Mouse (Mus musculus): ENCODE measurements around the gene Tmem107. TPM values are rescaled to one million over a fixed set of nuclear protein-coding genes. Genes with fewer than 3 reads are reported as not detected.

Tmem107 gene
- polyA plus RNA-seq, 1 experiment from 2014 or later: 62.9 TPM

DNA sequence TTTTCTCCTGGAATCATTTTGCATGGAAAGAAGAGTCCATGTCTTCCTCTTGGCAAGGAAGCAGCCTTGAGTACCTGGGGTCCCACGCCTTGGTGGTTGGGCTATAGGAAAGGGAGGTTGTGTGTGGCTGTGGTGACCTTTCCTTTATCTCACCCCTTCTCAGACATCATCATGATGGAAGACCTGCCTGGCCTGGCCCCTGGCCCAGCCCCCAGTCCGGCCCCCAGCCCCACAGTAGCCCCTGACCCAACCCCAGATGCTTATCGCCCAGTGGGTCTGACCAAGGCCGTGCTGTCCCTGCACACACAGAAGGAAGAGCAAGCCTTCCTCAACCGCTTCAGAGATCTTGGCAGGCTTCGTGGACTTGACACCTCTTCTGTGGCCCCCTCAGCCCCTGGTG lies 34.6 kb downstream of the Tmem107 start:
- DNase-seq (ENCODE audit: low spot score): no peak
- no peaks in the 10 kb centered on the region for H3K27me3 ChIP-seq (replicated peaks; ENCODE audit: insufficient read depth, low read length)
- peaks cover 4% of the 10 kb centered on the region for H3K4me1 ChIP-seq (ENCODE audit: insufficient read depth, low read depth, low read length)
- H3K36me3 ChIP-seq (ENCODE audit: insufficient read depth, low read length): peaks cover 94% of the 10 kb centered on the region
- H3K9me3 ChIP-seq (ENCODE audit: low read length): no peaks in the 10 kb centered on the region
- TF ChIP-seq EP300 (IDR thresholded peaks at IDR 0.05): no peak
- no peak for TF ChIP-seq CTCF (IDR thresholded peaks at IDR 0.05)
- WGBS: 82% methylated on average over 6 of the region's 6 CpGs
- H3K27ac ChIP-seq (ENCODE audit: low read length): no peak overlapping the region
- H3K4me2 ChIP-seq (replicated peaks; ENCODE audit: low read depth, low read length): no peak overlapping the region
- no peak overlapping the region for H3K4me3 ChIP-seq (ENCODE audit: low read depth, low read length)
- no peak for ATAC-seq
- no peak overlapping the region for H3K9ac ChIP-seq (replicated peaks; ENCODE audit: low read depth)

DNA sequence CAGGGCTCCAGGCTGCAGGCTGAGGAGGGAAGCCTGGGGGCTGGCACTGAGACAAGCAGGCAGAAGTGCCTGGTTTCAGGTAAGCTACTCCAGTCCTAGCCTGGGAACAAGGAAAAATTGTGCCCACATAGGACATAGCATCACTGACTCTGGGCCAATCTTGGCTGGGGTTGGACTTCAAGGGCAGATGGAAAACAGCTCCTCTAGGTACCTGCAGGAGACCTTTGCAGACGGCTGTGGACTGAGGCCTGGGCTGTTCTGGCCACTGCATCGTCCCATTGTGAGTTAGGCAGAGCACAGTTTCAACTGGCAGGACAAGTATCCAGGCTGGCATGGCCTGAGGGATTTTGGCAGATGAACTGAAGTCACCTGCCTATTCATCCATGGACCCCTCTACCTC lies 35.2 kb downstream of the Tmem107 start:
- H3K4me2 ChIP-seq (replicated peaks; ENCODE audit: low read depth, low read length): no peak overlapping the region
- H3K4me3 ChIP-seq (ENCODE audit: low read depth, low read length): no peak overlapping the region
- no peaks in the 10 kb centered on the region for H3K27me3 ChIP-seq (replicated peaks; ENCODE audit: insufficient read depth, low read length)
- no peak overlapping the region for H3K9ac ChIP-seq (replicated peaks; ENCODE audit: low read depth)
- WGBS: 91% methylated on average over 2 of the region's 2 CpGs
- no peak for DNase-seq (ENCODE audit: low spot score)
- no peak for TF ChIP-seq EP300 (IDR thresholded peaks at IDR 0.05)
- TF ChIP-seq CTCF (IDR thresholded peaks at IDR 0.05): no peak
- ATAC-seq: no peak
- H3K36me3 ChIP-seq (ENCODE audit: insufficient read depth, low read length): peaks cover 89% of the 10 kb centered on the region
- H3K27ac ChIP-seq (ENCODE audit: low read length): no peak overlapping the region
- H3K4me1 ChIP-seq (ENCODE audit: insufficient read depth, low read depth, low read length): no peaks in the 10 kb centered on the region
- H3K9me3 ChIP-seq (ENCODE audit: low read length): no peaks in the 10 kb centered on the region

DNA sequence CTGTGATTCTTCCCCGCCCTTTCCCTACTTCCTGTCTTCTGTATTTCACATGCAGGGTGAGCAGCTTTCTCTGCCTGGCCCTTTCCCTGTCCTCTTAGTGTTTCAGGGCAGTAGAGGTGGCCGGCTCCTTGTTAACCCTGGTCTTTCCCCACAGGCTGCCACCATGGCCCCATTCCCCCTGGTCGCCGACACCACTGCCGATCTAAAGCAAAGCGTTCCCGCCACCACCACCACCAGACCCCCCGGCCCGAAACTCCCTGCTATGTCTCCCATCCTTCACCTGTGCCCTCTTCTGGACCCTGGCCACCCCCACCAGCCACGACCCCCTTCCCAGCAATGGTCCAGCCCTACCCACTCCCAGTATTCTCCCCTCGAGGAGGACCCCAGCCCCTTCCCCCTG lies 35.7 kb downstream of the Tmem107 start:
- 91% methylated on average over 11 of the region's 11 CpGs for WGBS
- Histone ChIP-seq H3K4me2 (replicated peaks; ENCODE audit: low read depth, low read length) (no peak overlapping the region), H3K36me3 (ENCODE audit: insufficient read depth, low read length) (peaks cover 84% of the 10 kb centered on the region), H3K9me3 (ENCODE audit: low read length) (no peaks in the 10 kb centered on the region), H3K27me3 (replicated peaks; ENCODE audit: insufficient read depth, low read length) (no peaks in the 10 kb centered on the region), H3K4me1 (ENCODE audit: insufficient read depth, low read depth, low read length) (no peaks in the 10 kb centered on the region), H3K27ac (ENCODE audit: low read length) (no peak overlapping the region), H3K4me3 (ENCODE audit: low read depth, low read length) (no peak overlapping the region), H3K9ac (replicated peaks; ENCODE audit: low read depth) (no peak overlapping the region)
- ATAC-seq: no peak
- no peak for DNase-seq (ENCODE audit: low spot score)
- TF ChIP-seq CTCF (IDR thresholded peaks at IDR 0.05) (no peak), EP300 (IDR thresholded peaks at IDR 0.05) (no peak)

DNA sequence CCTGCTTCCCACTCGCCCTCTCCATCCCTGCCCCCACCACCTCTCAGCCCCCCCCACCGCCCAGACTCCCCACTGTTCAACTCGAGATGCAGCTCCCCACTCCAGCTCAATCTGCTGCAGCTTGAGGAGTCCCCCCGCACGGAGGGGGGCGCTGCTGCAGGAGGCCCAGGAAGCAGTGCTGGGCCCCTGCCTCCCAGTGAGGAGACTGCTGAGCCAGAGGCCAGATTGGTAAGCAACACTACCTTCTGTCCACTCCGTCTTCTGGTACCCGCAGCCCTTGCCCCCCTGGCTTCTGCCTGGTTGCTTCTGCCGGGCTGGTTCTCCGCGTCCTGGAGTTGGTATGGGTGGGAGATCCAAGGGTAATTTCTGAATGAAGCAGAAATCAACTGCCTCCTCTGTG lies 36.2 kb downstream of the Tmem107 start:
- H3K27ac ChIP-seq (ENCODE audit: low read length): no peak overlapping the region
- H3K4me1 ChIP-seq (ENCODE audit: insufficient read depth, low read depth, low read length): 0 out of 2 replicates have a peak, but pooled peaks cover 3% of the 10 kb centered on the region
- TF ChIP-seq EP300 (IDR thresholded peaks at IDR 0.05) (no peak), CTCF (IDR thresholded peaks at IDR 0.05) (no peak)
- no peaks in the 10 kb centered on the region for H3K9me3 ChIP-seq (ENCODE audit: low read length)
- peaks cover 78% of the 10 kb centered on the region for H3K36me3 ChIP-seq (ENCODE audit: insufficient read depth, low read length)
- ATAC-seq (no peak), DNase-seq (ENCODE audit: low spot score) (no peak)
- H3K4me3 ChIP-seq (ENCODE audit: low read depth, low read length): no peak overlapping the region
- no peak overlapping the region for H3K4me2 ChIP-seq (replicated peaks; ENCODE audit: low read depth, low read length)
- no peaks in the 10 kb centered on the region for H3K27me3 ChIP-seq (replicated peaks; ENCODE audit: insufficient read depth, low read length)
- H3K9ac ChIP-seq (replicated peaks; ENCODE audit: low read depth): no peak overlapping the region
- WGBS: 88% methylated on average over 10 of the region's 11 CpGs

DNA sequence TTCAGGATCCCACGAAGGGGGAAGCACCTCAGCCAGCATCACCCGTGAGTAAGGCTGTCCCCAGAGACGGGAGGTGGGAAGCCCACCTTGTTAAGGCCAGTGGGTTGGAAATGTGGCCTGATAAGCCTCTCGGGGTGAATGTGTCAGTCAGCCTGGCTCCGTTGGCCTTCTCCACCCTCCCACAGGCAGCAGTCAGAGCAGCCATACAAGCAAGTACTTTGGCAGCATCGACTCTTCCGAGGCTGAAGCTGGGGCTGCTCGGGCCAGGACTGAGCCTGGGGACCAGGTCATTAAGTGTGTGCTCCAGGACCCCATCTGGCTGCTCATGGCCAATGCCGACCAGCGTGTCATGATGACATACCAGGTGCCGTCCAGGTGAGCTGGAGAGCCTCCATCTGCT lies 37.1 kb downstream of the Tmem107 start:
- no peak for DNase-seq (ENCODE audit: low spot score)
- Histone ChIP-seq H3K4me1 (ENCODE audit: insufficient read depth, low read depth, low read length) (0 out of 2 replicates have a peak, but pooled peaks cover 3% of the 10 kb centered on the region), H3K27me3 (replicated peaks; ENCODE audit: insufficient read depth, low read length) (no peaks in the 10 kb centered on the region), H3K9ac (replicated peaks; ENCODE audit: low read depth) (no peak overlapping the region), H3K4me3 (ENCODE audit: low read depth, low read length) (no peak overlapping the region), H3K9me3 (ENCODE audit: low read length) (no peaks in the 10 kb centered on the region), H3K4me2 (replicated peaks; ENCODE audit: low read depth, low read length) (no peak overlapping the region), H3K27ac (ENCODE audit: low read length) (no peak overlapping the region), H3K36me3 (ENCODE audit: insufficient read depth, low read length) (peaks cover 70% of the 10 kb centered on the region)
- no peak for ATAC-seq
- 83% methylated on average over 11 of the region's 11 CpGs for WGBS
- TF ChIP-seq CTCF (IDR thresholded peaks at IDR 0.05) (no peak), EP300 (IDR thresholded peaks at IDR 0.05) (no peak)

DNA sequence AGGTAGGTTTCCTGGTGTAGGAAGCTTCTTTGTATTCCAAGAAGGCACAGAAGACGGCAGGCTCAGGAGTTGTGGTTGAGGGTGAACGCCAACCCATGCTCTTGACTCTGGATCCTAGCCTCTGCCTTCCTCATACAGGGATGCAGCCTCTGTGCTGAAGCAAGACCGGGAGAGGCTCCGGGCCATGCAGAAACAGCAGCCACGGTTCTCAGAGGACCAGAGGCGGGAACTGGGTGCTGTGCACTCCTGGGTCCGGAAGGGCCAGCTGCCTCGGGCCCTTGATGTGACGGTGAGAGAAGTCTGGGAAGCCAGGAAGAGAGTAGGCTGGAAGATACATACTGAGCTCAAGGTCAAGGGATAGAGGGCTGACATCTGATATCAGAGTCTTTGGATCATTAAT lies 37.6 kb downstream of the Tmem107 start:
- Histone ChIP-seq H3K27me3 (replicated peaks; ENCODE audit: insufficient read depth, low read length) (no peaks in the 10 kb centered on the region), H3K4me2 (replicated peaks; ENCODE audit: low read depth, low read length) (no peak overlapping the region), H3K4me1 (ENCODE audit: insufficient read depth, low read depth, low read length) (0 out of 2 replicates have a peak, but pooled peaks cover 3% of the 10 kb centered on the region), H3K27ac (ENCODE audit: low read length) (no peak overlapping the region), H3K9ac (replicated peaks; ENCODE audit: low read depth) (no peak overlapping the region), H3K9me3 (ENCODE audit: low read length) (no peaks in the 10 kb centered on the region), H3K36me3 (ENCODE audit: insufficient read depth, low read length) (peaks cover 64% of the 10 kb centered on the region), H3K4me3 (ENCODE audit: low read depth, low read length) (no peak overlapping the region)
- DNase-seq (ENCODE audit: low spot score): no peak
- TF ChIP-seq CTCF (IDR thresholded peaks at IDR 0.05): no peak
- TF ChIP-seq EP300 (IDR thresholded peaks at IDR 0.05): no peak
- WGBS: 93% methylated on average over 9 of the region's 9 CpGs
- ATAC-seq: no peak
